Mouse (Mus musculus) cerebellum, adult 9-11 months (tissue): ENCODE results near the gene Dppa3.

Experiments used
- DNase-seq: peaks from one replicate; pipeline ENCODE4 v3.0.0; 2022

Dppa3 gene

GRCm38 (mm10) chr6:122626110-122626509, at the start of gene Dppa3:
TSS of gene Dppa3 (plus strand) at chr6:122626410.
- no peak for DNase-seq

- DNase-seq = no peak
Observed at GRCm38 (mm10) chr6:122577030-122577429, 49.2 kb upstream of the Dppa3 start.

GRCm38 (mm10) chr6:122579086-122579485, 47.1 kb upstream of the Dppa3 start:
- no peak for DNase-seq

- no peak for DNase-seq
Observed at GRCm38 (mm10) chr6:122591027-122591758, 35.0 kb upstream of the Dppa3 start.

- no peak for DNase-seq
Observed at GRCm38 (mm10) chr6:122592905-122593304, 33.3 kb upstream of the Dppa3 start.

GRCm38 (mm10) chr6:122595637-122596036, 30.6 kb upstream of the Dppa3 start:
- DNase-seq = no peak

GRCm38 (mm10) chr6:122596608-122597007, 29.6 kb upstream of the Dppa3 start:
- no peak for DNase-seq

- DNase-seq = no peak
Observed at GRCm38 (mm10) chr6:122598014-122598413, 28.2 kb upstream of the Dppa3 start.

GRCm38 (mm10) chr6:122598436-122598835, 27.8 kb upstream of the Dppa3 start:
- DNase-seq = no peak

- DNase-seq = no peak
Observed at GRCm38 (mm10) chr6:122599054-122599737, 27.0 kb upstream of the Dppa3 start.

GRCm38 (mm10) chr6:122600066-122600646, 26.1 kb upstream of the Dppa3 start:
- DNase-seq = no peak

- DNase-seq = no peak
Observed at GRCm38 (mm10) chr6:122601031-122601430, 25.2 kb upstream of the Dppa3 start.

GRCm38 (mm10) chr6:122601615-122602014, 24.6 kb upstream of the Dppa3 start:
- no peak for DNase-seq

GRCm38 (mm10) chr6:122602242-122602991, 23.8 kb upstream of the Dppa3 start, which contains the start of gene Apobec1:
TSS of gene Apobec1 (minus strand) at chr6:122602444.
- DNase-seq = peak; percentile 14

GRCm38 (mm10) chr6:122602992-122603322, 23.3 kb upstream of the Dppa3 start:
- DNase-seq = no peak

GRCm38 (mm10) chr6:122604260-122604659, 21.9 kb upstream of the Dppa3 start:
- no peak for DNase-seq

GRCm38 (mm10) chr6:122605483-122605882, 20.7 kb upstream of the Dppa3 start:
- DNase-seq = no peak

GRCm38 (mm10) chr6:122606661-122607060, 19.5 kb upstream of the Dppa3 start:
- no peak for DNase-seq

GRCm38 (mm10) chr6:122607700-122608099, 18.5 kb upstream of the Dppa3 start:
- DNase-seq = no peak

GRCm38 (mm10) chr6:122608434-122609376, 17.5 kb upstream of the Dppa3 start:
- no peak for DNase-seq

GRCm38 (mm10) chr6:122609377-122609728, 16.9 kb upstream of the Dppa3 start:
- no peak for DNase-seq

GRCm38 (mm10) chr6:122609771-122610170, 16.4 kb upstream of the Dppa3 start, which contains the start of gene Gdf3:
TSS of gene Gdf3 (minus strand) at chr6:122610087.
- DNase-seq = no peak
